Mouse (Mus musculus): ENCODE results near the gene Ebna1bp2.

DNA sequence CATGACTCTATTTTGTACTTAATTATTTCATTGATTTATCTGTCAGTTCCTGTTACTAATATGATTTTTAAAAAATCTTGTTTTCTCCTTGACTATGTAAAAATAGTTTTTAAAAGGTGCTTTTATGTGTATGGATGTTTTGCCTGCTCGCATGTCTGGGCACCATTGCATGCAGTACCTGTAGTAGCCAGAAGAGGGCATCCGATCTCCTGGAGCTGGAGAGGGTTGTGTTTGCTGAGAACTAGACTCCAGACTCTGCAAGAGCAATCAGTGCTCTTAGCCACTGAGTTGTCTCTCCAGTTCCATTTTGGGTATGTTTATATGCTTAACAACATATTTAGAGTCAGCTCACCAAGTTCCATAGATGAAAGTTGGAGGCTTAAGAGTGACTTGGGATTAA is 24.6 kb downstream of the Ebna1bp2 start:
- TF ChIP-seq CTCF (IDR thresholded peaks at IDR 0.05; ENCODE audit: extremely low read depth, insufficient read depth, low read length) (peak; percentile 92), POLR2A (IDR thresholded peaks at IDR 0.05; ENCODE audit: extremely low read depth, insufficient read depth, low read length) (no peak)
